Mouse (Mus musculus) ES-Bruce4 (cell line): ENCODE measurements at regions not wholly inside any gene's neighbourhood (a gene's known extent, or its start where the extent isn't known, plus 50 kb on each side); places are given as distances from the start of the nearest gene placed in this dataset.

Experiments
- CTCF ChIP-seq: IDR thresholded peaks from one replicate; pipeline ENCODE4 v1.8.1; 2011; ENCODE audit warnings: low read depth, low read length
- EP300 ChIP-seq: IDR thresholded peaks from 2 replicates; pipeline ENCODE4 v1.6.1; 2011; ENCODE audit warnings: low read depth, low read length; ENCODE audit not compliant: insufficient read depth

- TF ChIP-seq CTCF (no peak), EP300 (no peak)
Observed at GRCm38 (mm10) chr16:75446901-75447514, 138.9 kb downstream of the Lipi start.
